Mouse (Mus musculus): Measurements from ENCODE around the gene Dynlrb1. TPM values are rescaled to one million over a fixed set of nuclear protein-coding genes. Genes with fewer than 3 reads are reported as not detected.

Gene Dynlrb1
- polyA plus RNA-seq, 1 experiment, result 867 TPM

DNA sequence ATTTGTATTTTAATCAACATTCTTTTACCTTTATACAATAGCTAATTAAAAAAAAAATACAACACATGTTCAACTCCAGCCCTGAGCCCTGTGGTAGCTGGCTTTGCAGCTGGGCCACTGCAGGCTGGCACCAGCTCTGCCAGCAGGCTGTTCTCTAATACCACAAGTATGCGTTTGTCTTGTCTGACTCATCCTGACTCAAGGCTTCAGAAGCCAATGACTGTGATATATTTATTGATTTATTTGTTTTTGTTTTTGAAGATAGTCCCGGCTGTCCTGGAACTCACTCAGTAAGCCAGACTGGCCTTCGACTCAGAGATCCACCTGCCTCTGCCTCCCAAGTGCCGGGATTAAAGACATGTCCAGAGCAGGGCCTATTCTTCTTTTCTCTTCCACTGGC, 57.6 kb downstream of the Dynlrb1 start:
- H3K27ac ChIP-seq (ENCODE audit: insufficient read depth, low read length), result no peak overlapping the region
- TF ChIP-seq POLR2A (IDR thresholded peaks at IDR 0.05; ENCODE audit: extremely low read depth, insufficient read depth, low read length), result no peak
- TF ChIP-seq CTCF (IDR thresholded peaks at IDR 0.05; ENCODE audit: extremely low read depth, insufficient read depth, low read length), result 0 out of 2 replicates have a peak, but pooled peaks have one; percentile 9
- H3K4me3 ChIP-seq (ENCODE audit: insufficient read depth, low read length), result no peak overlapping the region
- no peaks in the 10 kb centered on the region for H3K4me1 ChIP-seq (ENCODE audit: control insufficient read depth, insufficient read depth, low read length)

DNA sequence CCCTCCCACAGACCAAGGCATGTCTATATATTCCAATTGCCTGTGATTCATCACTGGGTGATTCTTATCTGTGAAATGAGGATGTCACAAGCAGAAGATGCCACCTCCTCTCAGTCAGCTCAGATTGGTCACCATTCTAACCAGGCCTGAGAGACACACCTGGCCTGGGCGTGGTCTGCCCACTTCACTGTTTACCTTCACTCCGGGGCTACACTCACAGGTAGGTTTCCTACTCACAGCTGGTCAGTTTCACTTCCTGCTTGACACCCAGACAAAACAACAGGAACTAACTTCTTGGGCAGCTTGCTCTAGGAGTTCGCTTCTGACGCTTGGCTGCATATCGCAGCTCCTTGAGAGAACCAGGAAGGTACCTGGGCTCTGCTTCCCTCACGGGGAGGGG, 59.1 kb downstream of the Dynlrb1 start:
- no peak for TF ChIP-seq POLR2A (IDR thresholded peaks at IDR 0.05; ENCODE audit: extremely low read depth, insufficient read depth, low read length)
- no peaks in the 10 kb centered on the region for H3K4me1 ChIP-seq (ENCODE audit: control insufficient read depth, insufficient read depth, low read length)

DNA sequence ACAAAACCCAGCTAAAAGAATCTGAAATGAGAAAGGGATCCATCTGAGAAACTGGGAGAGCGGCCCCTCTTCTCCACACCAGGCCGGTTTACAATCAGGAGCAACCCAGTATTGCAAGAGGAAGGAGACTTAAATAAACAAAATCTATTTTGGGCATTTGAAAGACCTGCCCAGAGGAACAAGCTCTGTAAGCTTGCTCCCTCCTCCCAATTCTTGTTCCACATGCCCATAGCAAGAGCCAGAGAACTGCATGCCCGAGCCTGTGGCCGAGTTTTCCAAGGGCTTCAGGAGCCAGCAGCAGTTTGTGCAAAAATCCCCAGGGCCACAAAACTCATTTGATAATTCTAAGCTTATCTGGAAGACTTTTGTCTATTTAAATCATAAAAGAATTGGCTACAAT, 63.2 kb downstream of the Dynlrb1 start:
- TF ChIP-seq CTCF (IDR thresholded peaks at IDR 0.05; ENCODE audit: extremely low read depth, insufficient read depth, low read length), result no peak
- no peak for TF ChIP-seq POLR2A (IDR thresholded peaks at IDR 0.05; ENCODE audit: extremely low read depth, insufficient read depth, low read length)
- H3K27ac ChIP-seq (ENCODE audit: insufficient read depth, low read length), result no peak overlapping the region

More for the DNA sequence above, 59.1 kb downstream of the Dynlrb1 start:
- Histone ChIP-seq H3K27ac (ENCODE audit: insufficient read depth, low read length) (no peak overlapping the region), H3K4me3 (ENCODE audit: insufficient read depth, low read length) (no peak overlapping the region)

More for the DNA sequence above, 63.2 kb downstream of the Dynlrb1 start:
- Histone ChIP-seq H3K4me1 (ENCODE audit: control insufficient read depth, insufficient read depth, low read length) (no peaks in the 10 kb centered on the region), H3K4me3 (ENCODE audit: insufficient read depth, low read length) (no peak overlapping the region)

Other genes starting within 250 kb of the Dynlrb1 start
- gene Gm14226, start 218.3 kb upstream of the Dynlrb1 start, polyA plus RNA-seq (2012; rRNA removed), result 0.04 and 0.15 TPM in 2 replicates
- 28.5 and 30.6 TPM in 2 replicates for gene Ahcy, start 162.0 kb upstream of the Dynlrb1 start, polyA plus RNA-seq (2012; rRNA removed)
- 18.5 and 20.6 TPM in 2 replicates for gene Itch, start 103.0 kb upstream of the Dynlrb1 start, polyA plus RNA-seq (2012; rRNA removed)
- gene Map1lc3a, start 39.8 kb downstream of the Dynlrb1 start, polyA plus RNA-seq (2012; rRNA removed), result 419 and 446 TPM in 2 replicates
- gene Pigu, start 120.9 kb downstream of the Dynlrb1 start, polyA plus RNA-seq (2012; rRNA removed), result 36.9 and 39.9 TPM in 2 replicates
- 151 and 170 TPM in 2 replicates for gene Trp53inp2, start 144.5 kb downstream of the Dynlrb1 start, polyA plus RNA-seq (2012; rRNA removed)
- gene Ncoa6, start 237.4 kb downstream of the Dynlrb1 start, polyA plus RNA-seq (2012; rRNA removed), result 42.1 and 43.4 TPM in 2 replicates

All from cortical plate, adult 2 months (tissue).